Mouse (Mus musculus): ENCODE measurements at regions not wholly inside any gene's neighbourhood (a gene's known extent, or its start where the extent isn't known, plus 50 kb on each side); places are given as distances from the start of the nearest gene placed in this dataset.

GRCm38 (mm10) chr5:101537518-101538380, 127.0 kb downstream of the Nkx6-1 start:
- Histone ChIP-seq H3K4me1 (ENCODE audit: insufficient read depth, low read depth, low read length) (no peaks in the 10 kb centered on the region), H3K27me3 (replicated peaks; ENCODE audit: insufficient read depth, low read length) (peaks cover 18% of the 10 kb centered on the region), H3K27ac (ENCODE audit: low read length) (no peak overlapping the region), H3K36me3 (ENCODE audit: insufficient read depth, low read length) (no peaks in the 10 kb centered on the region), H3K9me3 (ENCODE audit: low read length) (no peaks in the 10 kb centered on the region), H3K4me3 (ENCODE audit: low read depth, low read length) (no peak overlapping the region), H3K4me2 (replicated peaks; ENCODE audit: low read depth, low read length) (no peak overlapping the region), H3K9ac (replicated peaks; ENCODE audit: low read depth) (no peak overlapping the region)
- TF ChIP-seq CTCF (IDR thresholded peaks at IDR 0.05) (no peak), EP300 (IDR thresholded peaks at IDR 0.05) (no peak)
- WGBS = 11% methylated on average over 23 of the region's 23 CpGs
- no peak for DNase-seq (ENCODE audit: low spot score)
- no peak for ATAC-seq

- Histone ChIP-seq H3K27me3 (replicated peaks; ENCODE audit: insufficient read depth, low read length) (peaks cover 16% of the 10 kb centered on the region), H3K36me3 (ENCODE audit: insufficient read depth, low read length) (no peaks in the 10 kb centered on the region), H3K27ac (ENCODE audit: low read length) (no peak overlapping the region), H3K9me3 (ENCODE audit: low read length) (no peaks in the 10 kb centered on the region), H3K4me2 (replicated peaks; ENCODE audit: low read depth, low read length) (no peak overlapping the region), H3K4me1 (ENCODE audit: insufficient read depth, low read depth, low read length) (no peaks in the 10 kb centered on the region), H3K9ac (replicated peaks; ENCODE audit: low read depth) (no peak overlapping the region), H3K4me3 (ENCODE audit: low read depth, low read length) (no peak overlapping the region)
- ATAC-seq = no peak
- WGBS = 51% methylated on average over 5 of the region's 5 CpGs
- no peak for DNase-seq (ENCODE audit: low spot score)
- TF ChIP-seq EP300 (IDR thresholded peaks at IDR 0.05) (no peak), CTCF (IDR thresholded peaks at IDR 0.05) (no peak)
Measured at GRCm38 (mm10) chr5:101535451-101535850, 129.3 kb downstream of the Nkx6-1 start.

GRCm38 (mm10) chr5:101525346-101525745, 139.4 kb downstream of the Nkx6-1 start:
- no peaks in the 10 kb centered on the region for H3K9me3 ChIP-seq (ENCODE audit: low read length)
- WGBS = 57% methylated on average over 5 of the region's 5 CpGs
- DNase-seq (ENCODE audit: low spot score) (no peak), ATAC-seq (no peak)
- H3K4me2 ChIP-seq (replicated peaks; ENCODE audit: low read depth, low read length) = no peak overlapping the region
- no peak overlapping the region for H3K27ac ChIP-seq (ENCODE audit: low read length)
- no peaks in the 10 kb centered on the region for H3K36me3 ChIP-seq (ENCODE audit: insufficient read depth, low read length)
- no peak overlapping the region for H3K9ac ChIP-seq (replicated peaks; ENCODE audit: low read depth)
- no peaks in the 10 kb centered on the region for H3K27me3 ChIP-seq (replicated peaks; ENCODE audit: insufficient read depth, low read length)
- TF ChIP-seq EP300 (IDR thresholded peaks at IDR 0.05) = no peak
- no peak for TF ChIP-seq CTCF (IDR thresholded peaks at IDR 0.05)
- H3K4me3 ChIP-seq (ENCODE audit: low read depth, low read length) = no peak overlapping the region
- no peaks in the 10 kb centered on the region for H3K4me1 ChIP-seq (ENCODE audit: insufficient read depth, low read depth, low read length)

- H3K9me3 ChIP-seq (ENCODE audit: low read length) = no peaks in the 10 kb centered on the region
- ATAC-seq (no peak), DNase-seq (ENCODE audit: low spot score) (no peak)
- no peaks in the 10 kb centered on the region for H3K4me1 ChIP-seq (ENCODE audit: insufficient read depth, low read depth, low read length)
- H3K27ac ChIP-seq (ENCODE audit: low read length) = no peak overlapping the region
- TF ChIP-seq EP300 (IDR thresholded peaks at IDR 0.05) (no peak), CTCF (IDR thresholded peaks at IDR 0.05) (no peak)
- H3K4me2 ChIP-seq (replicated peaks; ENCODE audit: low read depth, low read length) = no peak overlapping the region
- H3K9ac ChIP-seq (replicated peaks; ENCODE audit: low read depth) = no peak overlapping the region
- WGBS = 44% methylated on average over 4 of the region's 4 CpGs
- no peaks in the 10 kb centered on the region for H3K27me3 ChIP-seq (replicated peaks; ENCODE audit: insufficient read depth, low read length)
- no peak overlapping the region for H3K4me3 ChIP-seq (ENCODE audit: low read depth, low read length)
- no peaks in the 10 kb centered on the region for H3K36me3 ChIP-seq (ENCODE audit: insufficient read depth, low read length)
Measured at GRCm38 (mm10) chr5:101524670-101525069, 140.1 kb downstream of the Nkx6-1 start.

GRCm38 (mm10) chr5:101523902-101524301, 140.9 kb downstream of the Nkx6-1 start:
- DNase-seq (ENCODE audit: low spot score) (peak; percentile 15), ATAC-seq (no peak)
- no peak overlapping the region for H3K4me2 ChIP-seq (replicated peaks; ENCODE audit: low read depth, low read length)
- no peaks in the 10 kb centered on the region for H3K27me3 ChIP-seq (replicated peaks; ENCODE audit: insufficient read depth, low read length)
- H3K4me3 ChIP-seq (ENCODE audit: low read depth, low read length) = no peak overlapping the region
- H3K27ac ChIP-seq (ENCODE audit: low read length) = no peak overlapping the region
- no peaks in the 10 kb centered on the region for H3K4me1 ChIP-seq (ENCODE audit: insufficient read depth, low read depth, low read length)
- TF ChIP-seq EP300 (IDR thresholded peaks at IDR 0.05) (no peak), CTCF (IDR thresholded peaks at IDR 0.05) (no peak)
- no peaks in the 10 kb centered on the region for H3K9me3 ChIP-seq (ENCODE audit: low read length)
- H3K36me3 ChIP-seq (ENCODE audit: insufficient read depth, low read length) = no peaks in the 10 kb centered on the region
- no peak overlapping the region for H3K9ac ChIP-seq (replicated peaks; ENCODE audit: low read depth)
- WGBS = 35% methylated on average over 6 of the region's 7 CpGs

- Histone ChIP-seq H3K9ac (replicated peaks; ENCODE audit: low read depth) (no peak overlapping the region), H3K27me3 (replicated peaks; ENCODE audit: insufficient read depth, low read length) (no peaks in the 10 kb centered on the region), H3K27ac (ENCODE audit: low read length) (no peak overlapping the region), H3K4me1 (ENCODE audit: insufficient read depth, low read depth, low read length) (no peaks in the 10 kb centered on the region), H3K4me2 (replicated peaks; ENCODE audit: low read depth, low read length) (no peak overlapping the region), H3K4me3 (ENCODE audit: low read depth, low read length) (no peak overlapping the region), H3K36me3 (ENCODE audit: insufficient read depth, low read length) (no peaks in the 10 kb centered on the region), H3K9me3 (ENCODE audit: low read length) (no peaks in the 10 kb centered on the region)
- 42% methylated on average over 5 of the region's 7 CpGs for WGBS
- ATAC-seq = no peak
- DNase-seq (ENCODE audit: low spot score) = no peak
- TF ChIP-seq CTCF (IDR thresholded peaks at IDR 0.05) = no peak
- no peak for TF ChIP-seq EP300 (IDR thresholded peaks at IDR 0.05)
Measured at GRCm38 (mm10) chr5:101523490-101523889, 141.3 kb downstream of the Nkx6-1 start.

All from lung, postnatal 0 days (tissue).